Mouse (Mus musculus): ENCODE results near the gene Olfr477. TPM values are rescaled to one million over a fixed set of nuclear protein-coding genes. Genes with fewer than 3 reads are reported as not detected.
"Not testable (repeated sequence)": the region's sequence is repeated elsewhere in the genome, so short reads cannot be mapped to it uniquely, and the experiment has no call there.

Gene Olfr477
- polyA plus RNA-seq (2016; fragmentation: Nextera tagmentation; extraction: Ambion mirVana) = not detected in 2 replicates

GRCm38 (mm10) chr7:107986393-107986792 is at the start of gene Olfr477:
TSS of gene Olfr477 (plus strand) at chr7:107986693.
- no peak within 1 kb of the TSS for H3K4me3 ChIP-seq
- H3K27ac ChIP-seq (replicated peaks) = no peak within 1 kb of the TSS
- WGBS = 83% methylated on average over 2 of the region's 2 CpGs
- H3K27me3 ChIP-seq (replicated peaks; ENCODE audit: low read depth, poor library complexity, severe bottlenecking) = no peaks in the 10 kb centered on the region
- no peaks in the 10 kb centered on the region for H3K4me1 ChIP-seq
- no peaks in the 10 kb centered on the region for H3K36me3 ChIP-seq (replicated peaks)
- H3K9me3 ChIP-seq = no peaks in the 10 kb centered on the region
- no peak for DNase-seq (ENCODE audit: low spot score)

DNA sequence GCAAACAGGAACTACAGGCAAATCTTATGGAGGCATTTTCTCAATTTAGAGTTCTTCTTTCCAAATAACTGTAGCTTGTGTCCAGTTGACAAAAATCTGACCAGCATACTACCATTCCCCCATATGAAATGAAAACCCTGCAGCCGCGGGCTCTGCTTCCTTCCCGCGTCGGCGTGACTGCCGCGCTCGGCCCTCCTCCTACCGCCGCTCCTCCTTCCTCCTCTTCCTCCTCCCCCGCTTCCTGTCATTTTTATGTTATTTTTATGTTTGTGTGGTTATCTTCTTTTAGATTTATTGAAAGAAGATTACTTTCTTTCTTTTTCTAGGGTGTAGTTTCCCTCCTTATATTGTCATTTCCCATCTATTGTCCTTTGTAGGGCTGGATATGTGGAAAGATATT is 34.0 kb upstream of the Olfr477 start:
- not testable (repeated sequence) for DNase-seq (ENCODE audit: low spot score); H3K4me3 ChIP-seq; H3K36me3 ChIP-seq (replicated peaks); H3K9me3 ChIP-seq; H3K4me1 ChIP-seq; H3K27me3 ChIP-seq (replicated peaks; ENCODE audit: low read depth, poor library complexity, severe bottlenecking); H3K27ac ChIP-seq (replicated peaks)
- WGBS = 96% methylated on average over 12 of the region's 12 CpGs

DNA sequence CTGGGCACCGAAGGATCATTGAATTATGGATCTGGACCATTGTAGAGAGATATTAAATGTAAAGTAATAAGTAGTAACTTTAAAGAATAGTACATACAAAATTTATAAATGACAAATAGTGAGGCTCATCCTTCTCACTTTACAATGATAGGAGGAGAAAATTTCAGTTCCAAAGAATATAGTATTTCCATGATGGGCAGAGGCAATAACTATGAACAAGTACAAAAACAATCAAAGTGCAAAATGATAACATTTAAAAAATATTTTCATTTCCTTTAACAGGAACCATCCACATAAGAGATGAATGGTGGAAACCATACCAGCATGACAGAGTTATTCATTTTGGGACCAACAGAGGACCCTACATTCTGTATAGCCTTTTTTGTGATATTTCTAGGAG is 32.1 kb upstream of the Olfr477 start, which contains the start of gene Olfr474:
Olfr474 (plus strand) TSS at position 301 of the 400 bp plus-strand sequence.
- Histone ChIP-seq H3K27me3 (replicated peaks; ENCODE audit: low read depth, poor library complexity, severe bottlenecking) (no peaks in the 10 kb centered on the region), H3K36me3 (replicated peaks) (no peaks in the 10 kb centered on the region), H3K4me1 (no peaks in the 10 kb centered on the region), H3K9me3 (0 out of 2 replicates have a peak, but pooled peaks cover 4% of the 10 kb centered on the region), H3K4me3 (no peak within 1 kb of the TSS), H3K27ac (replicated peaks) (no peak within 1 kb of the TSS)
- WGBS = 83% methylated on average over 1 of the region's 1 CpGs
- DNase-seq (ENCODE audit: low spot score) = no peak

DNA sequence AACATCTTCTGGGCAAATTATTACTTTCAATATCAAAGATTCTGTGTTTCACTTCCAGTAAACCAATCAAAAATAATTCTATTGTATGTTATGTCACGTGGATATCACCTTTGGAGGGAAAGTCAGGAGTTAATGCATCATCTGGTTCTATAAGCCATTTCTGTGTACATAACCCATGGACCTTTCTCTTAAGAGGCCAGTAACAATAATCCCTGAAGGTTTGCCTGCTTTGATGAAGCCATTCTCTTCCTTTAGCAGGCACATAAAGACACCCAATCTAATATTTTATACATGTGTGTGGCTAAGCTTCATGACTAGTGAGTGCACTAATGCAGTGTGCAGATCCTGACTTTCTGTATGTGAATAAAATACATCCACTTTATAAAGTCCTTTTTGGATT is 22.0 kb upstream of the Olfr477 start, which contains the start of gene Olfr476:
Olfr476 (plus strand) TSS at position 301 of the 400 bp plus-strand sequence.
- H3K27ac ChIP-seq (replicated peaks) = no peak within 1 kb of the TSS
- WGBS = 55% methylated on average over 1 of the region's 1 CpGs
- no peaks in the 10 kb centered on the region for H3K36me3 ChIP-seq (replicated peaks)
- no peaks in the 10 kb centered on the region for H3K27me3 ChIP-seq (replicated peaks; ENCODE audit: low read depth, poor library complexity, severe bottlenecking)
- DNase-seq (ENCODE audit: low spot score) = no peak
- H3K9me3 ChIP-seq = no peaks in the 10 kb centered on the region
- no peak within 1 kb of the TSS for H3K4me3 ChIP-seq
- H3K4me1 ChIP-seq = no peaks in the 10 kb centered on the region

GRCm38 (mm10) chr7:108014256-108014655 is 27.8 kb downstream of the Olfr477 start:
- H3K4me1 ChIP-seq; H3K9me3 ChIP-seq; H3K4me3 ChIP-seq; DNase-seq (ENCODE audit: low spot score); H3K27me3 ChIP-seq (replicated peaks; ENCODE audit: low read depth, poor library complexity, severe bottlenecking); H3K36me3 ChIP-seq (replicated peaks); H3K27ac ChIP-seq (replicated peaks): not testable (repeated sequence)

DNA sequence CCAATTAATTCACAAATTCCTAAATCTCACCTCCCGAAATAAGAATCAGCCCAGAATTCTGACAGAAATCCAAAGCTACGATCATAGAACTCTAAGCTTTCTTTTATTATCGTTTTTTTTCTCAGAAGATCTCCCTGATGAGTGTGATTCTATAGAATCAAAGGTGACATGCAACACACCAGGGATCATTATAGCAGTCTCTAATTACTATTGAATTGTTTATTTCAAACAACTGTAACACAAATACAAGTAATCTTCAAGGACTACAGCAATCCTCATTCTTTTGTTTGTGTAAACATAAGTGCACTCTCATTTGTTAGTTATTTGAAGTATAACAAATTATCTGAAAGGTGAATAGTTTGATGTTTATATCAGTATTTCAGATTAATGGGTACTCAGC is 47.4 kb downstream of the Olfr477 start, which contains the start of gene Olfr478:
Olfr478 (minus strand) TSS at position 101 of the 400 bp plus-strand sequence.
- Histone ChIP-seq H3K27ac (replicated peaks) (no peak within 1 kb of the TSS), H3K27me3 (replicated peaks; ENCODE audit: low read depth, poor library complexity, severe bottlenecking) (no peaks in the 10 kb centered on the region), H3K4me3 (no peak within 1 kb of the TSS), H3K9me3 (no peaks in the 10 kb centered on the region), H3K36me3 (replicated peaks) (no peaks in the 10 kb centered on the region), H3K4me1 (no peaks in the 10 kb centered on the region)
- no peak for DNase-seq (ENCODE audit: low spot score)
- 81% methylated on average over 3 of the region's 3 CpGs for WGBS

Other genes with a start within 250 kb of the Olfr477 start
- gene Cyb5r2, start 228.7 kb upstream of the Olfr477 start, polyA plus RNA-seq (2016; fragmentation: Nextera tagmentation; extraction: Ambion mirVana) = 0.64 and 0.72 TPM in 2 replicates
- not detected in 2 replicates for gene Ovch2, start 185.5 kb upstream of the Olfr477 start, polyA plus RNA-seq (2016; fragmentation: Nextera tagmentation; extraction: Ambion mirVana)
- gene Olfr467, start 174.4 kb upstream of the Olfr477 start, polyA plus RNA-seq (2016; fragmentation: Nextera tagmentation; extraction: Ambion mirVana) = not detected in 2 replicates
- not detected in 2 replicates for gene Olfr469, start 161.2 kb upstream of the Olfr477 start, polyA plus RNA-seq (2016; fragmentation: Nextera tagmentation; extraction: Ambion mirVana)
- not detected in 2 replicates for gene Olfr470, start 139.2 kb upstream of the Olfr477 start, polyA plus RNA-seq (2016; fragmentation: Nextera tagmentation; extraction: Ambion mirVana)
- gene Olfr472, start 88.8 kb upstream of the Olfr477 start, polyA plus RNA-seq (2016; fragmentation: Nextera tagmentation; extraction: Ambion mirVana) = not detected in 2 replicates
- not detected in 2 replicates for gene Olfr473, start 56.2 kb upstream of the Olfr477 start, polyA plus RNA-seq (2016; fragmentation: Nextera tagmentation; extraction: Ambion mirVana)
- not detected in 2 replicates for gene Olfr474, start 32.0 kb upstream of the Olfr477 start, polyA plus RNA-seq (2016; fragmentation: Nextera tagmentation; extraction: Ambion mirVana)
- gene Olfr476, start 21.9 kb upstream of the Olfr477 start, polyA plus RNA-seq (2016; fragmentation: Nextera tagmentation; extraction: Ambion mirVana) = not detected in 2 replicates
- not detected in 2 replicates for gene Olfr478, start 47.3 kb downstream of the Olfr477 start, polyA plus RNA-seq (2016; fragmentation: Nextera tagmentation; extraction: Ambion mirVana)
- not detected in 2 replicates for gene Olfr479, start 64.0 kb downstream of the Olfr477 start, polyA plus RNA-seq (2016; fragmentation: Nextera tagmentation; extraction: Ambion mirVana)
- gene Olfr480, start 80.7 kb downstream of the Olfr477 start, polyA plus RNA-seq (2016; fragmentation: Nextera tagmentation; extraction: Ambion mirVana) = not detected in 2 replicates
- not detected in 2 replicates for gene Olfr481, start 93.2 kb downstream of the Olfr477 start, polyA plus RNA-seq (2016; fragmentation: Nextera tagmentation; extraction: Ambion mirVana)
- 0.06 TPM in 1 of 2 replicates, not detected in the other for gene Olfr482, start 110.9 kb downstream of the Olfr477 start, polyA plus RNA-seq (2016; fragmentation: Nextera tagmentation; extraction: Ambion mirVana)
- gene Olfr483, start 114.2 kb downstream of the Olfr477 start, polyA plus RNA-seq (2016; fragmentation: Nextera tagmentation; extraction: Ambion mirVana) = not detected in 2 replicates
- not detected in 2 replicates for gene Olfr484, start 140.8 kb downstream of the Olfr477 start, polyA plus RNA-seq (2016; fragmentation: Nextera tagmentation; extraction: Ambion mirVana)
- gene Olfr485, start 173.2 kb downstream of the Olfr477 start, polyA plus RNA-seq (2016; fragmentation: Nextera tagmentation; extraction: Ambion mirVana) = not detected in 2 replicates
- gene Olfr486, start 186.0 kb downstream of the Olfr477 start, polyA plus RNA-seq (2016; fragmentation: Nextera tagmentation; extraction: Ambion mirVana) = not detected in 2 replicates
- gene Olfr487, start 227.9 kb downstream of the Olfr477 start, polyA plus RNA-seq (2016; fragmentation: Nextera tagmentation; extraction: Ambion mirVana) = not detected in 2 replicates